Mouse (Mus musculus) spleen, postnatal 14 days (tissue): ENCODE data around the gene Inpp5d.
A peak's percentile ranks its signal among the peaks of the same experiment; 100 is the strongest.

ENCODE experiments used
- DNase-seq, 2 experiments: peaks; one replicate each; pipeline ENCODE4 v3.0.0; 2021 to 2022; ENCODE audit warnings: low spot score in 2 of 2

The Inpp5d gene

GRCm38 (mm10) chr1:87620211-87620668 lies at the start of gene Inpp5d:
Inpp5d (plus strand) TSS chr1:87620312.
- DNase-seq: peak; percentile 41 to 50

- no peak for DNase-seq
These were observed 46.9 kb upstream of the Inpp5d start for GRCm38 (mm10) chr1:87573261-87573660.

GRCm38 (mm10) chr1:87573800-87574215 lies 46.3 kb upstream of the Inpp5d start, which contains the start of gene Ngef:
Ngef (minus strand) TSS chr1:87573870.
- no peak for DNase-seq

GRCm38 (mm10) chr1:87574353-87574752 lies 45.8 kb upstream of the Inpp5d start:
- DNase-seq: no peak

- no peak for DNase-seq
These were observed 45.3 kb upstream of the Inpp5d start for GRCm38 (mm10) chr1:87574785-87575184.

- no peak for DNase-seq
These were observed 41.1 kb upstream of the Inpp5d start for GRCm38 (mm10) chr1:87578965-87579364.

GRCm38 (mm10) chr1:87580824-87581223 lies 39.3 kb upstream of the Inpp5d start:
- DNase-seq: no peak

GRCm38 (mm10) chr1:87589162-87589561 lies 30.9 kb upstream of the Inpp5d start:
- DNase-seq: peak in 1 of 2 experiments; percentile 3

GRCm38 (mm10) chr1:87589980-87590379 lies 30.1 kb upstream of the Inpp5d start:
- no peak for DNase-seq

- no peak for DNase-seq
These were observed 25.9 kb upstream of the Inpp5d start for GRCm38 (mm10) chr1:87594261-87594660.

GRCm38 (mm10) chr1:87594671-87595070 lies 25.4 kb upstream of the Inpp5d start:
- peak in 1 of 2 experiments; percentile 4 for DNase-seq

GRCm38 (mm10) chr1:87600533-87600932 lies 19.6 kb upstream of the Inpp5d start:
- DNase-seq: no peak

- DNase-seq: no peak
These were observed 18.3 kb upstream of the Inpp5d start for GRCm38 (mm10) chr1:87601801-87602200.

GRCm38 (mm10) chr1:87603389-87603788 lies 16.7 kb upstream of the Inpp5d start:
- no peak for DNase-seq

GRCm38 (mm10) chr1:87605296-87605695 lies 14.8 kb upstream of the Inpp5d start:
- no peak for DNase-seq

- no peak for DNase-seq
These were observed 12.6 kb upstream of the Inpp5d start for GRCm38 (mm10) chr1:87607385-87608091.

GRCm38 (mm10) chr1:87608416-87609046 lies 11.6 kb upstream of the Inpp5d start:
- DNase-seq: peak; percentile 61 to 81

- DNase-seq: no peak
These were observed 5.4 kb upstream of the Inpp5d start for GRCm38 (mm10) chr1:87614576-87615295.

- no peak for DNase-seq
These were observed 581 bp downstream of the Inpp5d start for GRCm38 (mm10) chr1:87620693-87621092.

- no peak for DNase-seq
These were observed 1.2 kb downstream of the Inpp5d start for GRCm38 (mm10) chr1:87621146-87621857.

- DNase-seq: no peak
These were observed 1.8 kb downstream of the Inpp5d start for GRCm38 (mm10) chr1:87621858-87622279.
